Mouse (Mus musculus): ENCODE results near the gene Nme9.

Nme9 gene

GRCm38 (mm10) chr9:99437031-99437764 lies 14.1 kb upstream of the Nme9 start, which contains the start of gene Mras:
Gene Mras (minus strand): TSS chr9:99437381.
- DNase-seq (ENCODE audit: low read depth) = no peak

GRCm38 (mm10) chr9:99437781-99438565 lies 13.3 kb upstream of the Nme9 start:
- DNase-seq (ENCODE audit: low read depth) = no peak

- no peak for DNase-seq (ENCODE audit: low read depth)
Observed at GRCm38 (mm10) chr9:99439064-99439463, 12.2 kb upstream of the Nme9 start.

- DNase-seq (ENCODE audit: low read depth) = no peak
Observed at GRCm38 (mm10) chr9:99440941-99441340, 10.3 kb upstream of the Nme9 start.

- no peak for DNase-seq (ENCODE audit: low read depth)
Observed at GRCm38 (mm10) chr9:99441647-99442433, 9.4 kb upstream of the Nme9 start.

GRCm38 (mm10) chr9:99444590-99445178 lies 6.6 kb upstream of the Nme9 start:
- no peak for DNase-seq (ENCODE audit: low read depth)

GRCm38 (mm10) chr9:99446259-99446658 lies 5.0 kb upstream of the Nme9 start:
- DNase-seq (ENCODE audit: low read depth) = no peak

GRCm38 (mm10) chr9:99447323-99447722 lies 4.0 kb upstream of the Nme9 start:
- no peak for DNase-seq (ENCODE audit: low read depth)

- DNase-seq (ENCODE audit: low read depth) = no peak
Observed at GRCm38 (mm10) chr9:99449886-99450647, 1.2 kb upstream of the Nme9 start.

- DNase-seq (ENCODE audit: low read depth) = no peak
Observed at GRCm38 (mm10) chr9:99454211-99454610, 2.9 kb downstream of the Nme9 start.

- DNase-seq (ENCODE audit: low read depth) = no peak
Observed at GRCm38 (mm10) chr9:99458529-99459208, 7.4 kb downstream of the Nme9 start.

- DNase-seq (ENCODE audit: low read depth) = no peak
Observed at GRCm38 (mm10) chr9:99459730-99460129, 8.5 kb downstream of the Nme9 start.

GRCm38 (mm10) chr9:99464876-99465275 lies 13.6 kb downstream of the Nme9 start:
- no peak for DNase-seq (ENCODE audit: low read depth)

GRCm38 (mm10) chr9:99468572-99468971 lies 17.3 kb downstream of the Nme9 start:
- no peak for DNase-seq (ENCODE audit: low read depth)

GRCm38 (mm10) chr9:99469681-99470273 lies 18.5 kb downstream of the Nme9 start:
- DNase-seq (ENCODE audit: low read depth) = no peak

GRCm38 (mm10) chr9:99470347-99471092 lies 19.2 kb downstream of the Nme9 start:
- DNase-seq (ENCODE audit: low read depth) = no peak

GRCm38 (mm10) chr9:99471334-99471733 lies 20.1 kb downstream of the Nme9 start:
- DNase-seq (ENCODE audit: low read depth) = no peak

- no peak for DNase-seq (ENCODE audit: low read depth)
Observed at GRCm38 (mm10) chr9:99479181-99479711, 28.0 kb downstream of the Nme9 start.

- DNase-seq (ENCODE audit: low read depth) = no peak
Observed at GRCm38 (mm10) chr9:99480764-99481163, 29.5 kb downstream of the Nme9 start.
